Mouse (Mus musculus): ENCODE results near the gene Ppm1l. TPM values are rescaled to one million over a fixed set of nuclear protein-coding genes. Genes with fewer than 3 reads are reported as not detected.

Gene Ppm1l
- total and polyA plus RNA-seq, 3 experiments = 7.6 to 31.3 (median 24.1) TPM

DNA sequence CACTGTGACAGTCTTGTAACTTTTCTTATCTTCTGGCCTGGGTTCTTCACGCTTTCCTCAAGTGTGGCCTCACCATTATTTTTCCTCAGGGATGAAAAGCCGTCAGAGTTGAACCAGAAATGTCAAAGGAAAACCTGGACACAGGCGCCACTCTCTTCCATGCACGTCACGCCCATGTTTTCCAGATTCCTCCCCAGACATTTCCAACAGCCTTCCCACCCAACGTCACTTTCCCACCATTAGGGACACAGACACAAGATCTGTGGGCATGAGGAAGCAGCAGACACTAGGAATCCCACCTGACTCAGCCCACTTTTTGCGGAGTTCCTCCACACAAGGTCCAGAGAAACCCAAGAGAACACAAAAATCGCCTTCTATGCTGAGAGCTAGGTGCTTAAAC, 276.8 kb downstream of the Ppm1l start:
- intact Hi-C loops (cut with DNase I) = no loop called here
- H3K4me3 ChIP-seq = no peak overlapping the region
- no peak overlapping the region for H3K27ac ChIP-seq
- no peak for DNase-seq
- H3K36me3 ChIP-seq (ENCODE audit: control insufficient read depth, insufficient read depth, low read length) = no peaks in the 10 kb centered on the region
- no peaks in the 10 kb centered on the region for H3K4me1 ChIP-seq (ENCODE audit: control insufficient read depth, insufficient read depth, low read length)
- H3K79me2 ChIP-seq (replicated peaks; ENCODE audit: control insufficient read depth, insufficient read depth, low read length) = no peaks in the 10 kb centered on the region
- TF ChIP-seq CTCF (IDR thresholded peaks at IDR 0.05) (no peak), POLR2A (IDR thresholded peaks at IDR 0.05; ENCODE audit: insufficient read depth, low read depth, low read length) (no peak), EP300 (IDR thresholded peaks at IDR 0.05; ENCODE audit: insufficient read depth, low read depth, low read length) (no peak)
- H3K9ac ChIP-seq (ENCODE audit: low read depth, low read length) = no peak overlapping the region
- no peaks in the 10 kb centered on the region for H3K27me3 ChIP-seq (ENCODE audit: control insufficient read depth, insufficient read depth, low read length)
- 89% methylated on average over 8 of the region's 8 CpGs for WGBS

GRCm38 (mm10) chr3:69594071-69594470, 277.4 kb downstream of the Ppm1l start:
- no peak overlapping the region for H3K4me3 ChIP-seq
- intact Hi-C loops (cut with DNase I) = no loop called here
- H3K9ac ChIP-seq (ENCODE audit: low read depth, low read length) = no peak overlapping the region
- H3K4me1 ChIP-seq (ENCODE audit: control insufficient read depth, insufficient read depth, low read length) = no peaks in the 10 kb centered on the region
- no peaks in the 10 kb centered on the region for H3K79me2 ChIP-seq (replicated peaks; ENCODE audit: control insufficient read depth, insufficient read depth, low read length)
- TF ChIP-seq EP300 (IDR thresholded peaks at IDR 0.05; ENCODE audit: insufficient read depth, low read depth, low read length) (no peak), POLR2A (IDR thresholded peaks at IDR 0.05; ENCODE audit: insufficient read depth, low read depth, low read length) (no peak), CTCF (IDR thresholded peaks at IDR 0.05) (no peak)
- DNase-seq = no peak
- no peaks in the 10 kb centered on the region for H3K36me3 ChIP-seq (ENCODE audit: control insufficient read depth, insufficient read depth, low read length)
- no peak overlapping the region for H3K27ac ChIP-seq
- peaks cover 2% of the 10 kb centered on the region; the same call in 1 of the 2 replicates for H3K27me3 ChIP-seq (ENCODE audit: control insufficient read depth, insufficient read depth, low read length)
- 63% methylated on average over 9 of the region's 9 CpGs for WGBS

- DNase-seq = no peak
- Histone ChIP-seq H3K79me2 (replicated peaks; ENCODE audit: control insufficient read depth, insufficient read depth, low read length) (no peaks in the 10 kb centered on the region), H3K4me1 (ENCODE audit: control insufficient read depth, insufficient read depth, low read length) (no peaks in the 10 kb centered on the region), H3K36me3 (ENCODE audit: control insufficient read depth, insufficient read depth, low read length) (no peaks in the 10 kb centered on the region), H3K27me3 (ENCODE audit: control insufficient read depth, insufficient read depth, low read length) (peaks cover 2% of the 10 kb centered on the region; the same call in 1 of the 2 replicates), H3K9ac (ENCODE audit: low read depth, low read length) (no peak overlapping the region), H3K4me3 (no peak overlapping the region), H3K27ac (no peak overlapping the region)
- TF ChIP-seq EP300 (IDR thresholded peaks at IDR 0.05; ENCODE audit: insufficient read depth, low read depth, low read length) = no peak
- no peak for TF ChIP-seq CTCF (IDR thresholded peaks at IDR 0.05)
- no peak for TF ChIP-seq POLR2A (IDR thresholded peaks at IDR 0.05; ENCODE audit: insufficient read depth, low read depth, low read length)
- intact Hi-C loops (cut with DNase I) = loop anchor here (2.0 kb wide), 1 partner anchor 37 kb away; no protein-coding TSS in a partner anchor
- 67% methylated on average over 3 of the region's 3 CpGs for WGBS
Observed at GRCm38 (mm10) chr3:69596116-69596515, 279.5 kb downstream of the Ppm1l start.

DNA sequence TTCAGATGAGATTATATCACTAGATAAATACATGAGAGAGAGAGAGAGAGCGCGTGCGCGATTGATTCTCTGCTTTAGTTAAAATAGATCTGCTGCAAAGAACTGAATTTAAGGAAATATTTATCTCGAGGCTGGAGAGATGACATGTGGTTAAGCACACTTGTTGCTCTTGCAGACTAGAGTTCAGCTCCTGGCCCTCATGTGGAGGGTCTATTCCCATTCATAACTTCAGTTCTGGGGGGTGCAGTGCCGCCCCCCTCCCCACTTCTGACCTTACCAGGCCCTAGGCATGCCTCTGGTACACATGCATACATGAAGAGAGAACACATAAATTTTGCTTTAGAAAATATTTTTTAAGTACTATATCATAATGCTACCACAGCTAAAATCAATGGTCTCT, 280.6 kb downstream of the Ppm1l start:
- no peak for TF ChIP-seq CTCF (IDR thresholded peaks at IDR 0.05)
- TF ChIP-seq EP300 (IDR thresholded peaks at IDR 0.05; ENCODE audit: insufficient read depth, low read depth, low read length) = no peak
- TF ChIP-seq POLR2A (IDR thresholded peaks at IDR 0.05; ENCODE audit: insufficient read depth, low read depth, low read length) = no peak
- WGBS = 92% methylated on average over 6 of the region's 6 CpGs
- no peaks in the 10 kb centered on the region for H3K36me3 ChIP-seq (ENCODE audit: control insufficient read depth, insufficient read depth, low read length)
- intact Hi-C loops (cut with DNase I) = loop anchor here (2.0 kb wide), 1 partner anchor 38 kb away; no protein-coding TSS in a partner anchor
- peaks cover 2% of the 10 kb centered on the region; the same call in 1 of the 2 replicates for H3K27me3 ChIP-seq (ENCODE audit: control insufficient read depth, insufficient read depth, low read length)
- H3K9ac ChIP-seq (ENCODE audit: low read depth, low read length) = no peak overlapping the region
- H3K4me1 ChIP-seq (ENCODE audit: control insufficient read depth, insufficient read depth, low read length) = no peaks in the 10 kb centered on the region
- no peaks in the 10 kb centered on the region for H3K79me2 ChIP-seq (replicated peaks; ENCODE audit: control insufficient read depth, insufficient read depth, low read length)
- DNase-seq = no peak
- H3K4me3 ChIP-seq = no peak overlapping the region
- H3K27ac ChIP-seq = no peak overlapping the region

DNA sequence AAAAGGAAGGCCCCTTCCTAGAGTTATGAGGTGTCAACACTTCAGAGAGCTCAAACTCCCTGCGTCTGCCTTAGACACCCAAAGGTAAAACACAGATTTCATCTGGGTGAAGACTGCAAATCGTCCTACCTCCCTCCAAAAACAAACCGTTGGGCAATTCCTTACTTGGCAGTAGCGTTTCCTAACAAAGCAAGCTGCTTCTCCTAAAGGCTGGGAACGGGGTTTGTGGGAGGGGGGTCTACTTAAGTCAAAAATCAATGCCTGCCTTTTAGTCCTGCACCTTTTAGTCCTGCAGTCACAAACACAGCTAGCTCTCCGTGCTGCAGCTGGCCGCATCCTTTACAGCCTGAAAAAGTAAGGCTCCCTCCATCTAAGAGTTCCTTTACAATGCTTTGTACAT, 281.2 kb downstream of the Ppm1l start:
- no peaks in the 10 kb centered on the region for H3K79me2 ChIP-seq (replicated peaks; ENCODE audit: control insufficient read depth, insufficient read depth, low read length)
- TF ChIP-seq POLR2A (IDR thresholded peaks at IDR 0.05; ENCODE audit: insufficient read depth, low read depth, low read length) (no peak), EP300 (IDR thresholded peaks at IDR 0.05; ENCODE audit: insufficient read depth, low read depth, low read length) (no peak), CTCF (IDR thresholded peaks at IDR 0.05) (no peak)
- no peaks in the 10 kb centered on the region for H3K36me3 ChIP-seq (ENCODE audit: control insufficient read depth, insufficient read depth, low read length)
- H3K27me3 ChIP-seq (ENCODE audit: control insufficient read depth, insufficient read depth, low read length) = peaks cover 2% of the 10 kb centered on the region; the same call in 1 of the 2 replicates
- intact Hi-C loops (cut with DNase I) = loop anchor here (2.0 kb wide), 2 partner anchors 39 to 63 kb away; no protein-coding TSS in a partner anchor
- 52% methylated on average over 7 of the region's 7 CpGs for WGBS
- H3K4me1 ChIP-seq (ENCODE audit: control insufficient read depth, insufficient read depth, low read length) = no peaks in the 10 kb centered on the region
- peak overlapping the region; percentile 77 for H3K27ac ChIP-seq
- H3K9ac ChIP-seq (ENCODE audit: low read depth, low read length) = peak overlapping the region; percentile 54
- H3K4me3 ChIP-seq = peak overlapping the region; percentile 76
- DNase-seq = peak in 1 of 2 experiments; percentile 20

GRCm38 (mm10) chr3:69598261-69599165, 281.9 kb downstream of the Ppm1l start, which contains the start of gene B3galnt1:
B3galnt1 (minus strand) TSS chr3:69598960.
- Histone ChIP-seq H3K79me2 (replicated peaks; ENCODE audit: control insufficient read depth, insufficient read depth, low read length) (no peaks in the 10 kb centered on the region), H3K4me3 (peak within 1 kb of the TSS; percentile 76), H3K4me1 (ENCODE audit: control insufficient read depth, insufficient read depth, low read length) (no peaks in the 10 kb centered on the region), H3K27ac (peak within 1 kb of the TSS; percentile 77), H3K36me3 (ENCODE audit: control insufficient read depth, insufficient read depth, low read length) (no peaks in the 10 kb centered on the region), H3K9ac (ENCODE audit: low read depth, low read length) (peak within 1 kb of the TSS; percentile 54), H3K27me3 (ENCODE audit: control insufficient read depth, insufficient read depth, low read length) (peaks cover 2% of the 10 kb centered on the region; the same call in 1 of the 2 replicates)
- TF ChIP-seq EP300 (IDR thresholded peaks at IDR 0.05; ENCODE audit: insufficient read depth, low read depth, low read length) (no peak), CTCF (IDR thresholded peaks at IDR 0.05) (peak; percentile 66)
- intact Hi-C loops (cut with DNase I) = loop anchor here (2.0 kb wide), 1 partner anchor 62 kb away; no protein-coding TSS in a partner anchor
- WGBS = 2% methylated on average over 94 of the region's 99 CpGs
- DNase-seq = peak; percentile 66 to 74

Measured in heart, adult 2 months (tissue).